Mouse (Mus musculus) limb, embryonic 11.5 days (tissue): ENCODE measurements at regions not wholly inside any gene's neighbourhood (a gene's known extent, or its start where the extent isn't known, plus 50 kb on each side); places are given as distances from the start of the nearest gene placed in this dataset.

Source experiments
- ATAC-seq: fragments of 200-750 bp; cut with Nextera tagmentation; 2 replicates; pipeline ENCODE4 v1.8.0; 2017; ENCODE audit warnings: low read depth; ENCODE audit not compliant: insufficient number of reproducible peaks, low FRiP score, low TSS enrichment
- DNase-seq: peaks from one replicate; pipeline ENCODE4 v3.0.0-alpha.2; 2015; ENCODE audit warnings: low spot score
- H3K27ac ChIP-seq: fragments of 300-500 bp; sonication (generic); replicated peaks from 2 replicates; pipeline ENCODE4 v1.5.1; 2014; ENCODE audit warnings: low read depth, mild to moderate bottlenecking, low read length
- H3K27me3 ChIP-seq: fragments of 300-500 bp; sonication (generic); 2 replicates; pipeline ENCODE4 v1.6.1; 2014; ENCODE audit warnings: mild to moderate bottlenecking, low read length, mixed read lengths; ENCODE audit not compliant: control insufficient read depth, insufficient read depth
- H3K36me3 ChIP-seq: fragments of 300-500 bp; sonication (generic); 2 replicates; pipeline ENCODE4 v1.6.1; 2014; ENCODE audit warnings: mild to moderate bottlenecking, low read length, moderate library complexity, mixed read lengths; ENCODE audit not compliant: control insufficient read depth, insufficient read depth
- H3K4me1 ChIP-seq: fragments of 300-500 bp; sonication (generic); 2 replicates; pipeline ENCODE4 v1.6.1; 2014; ENCODE audit warnings: low read length, mixed read lengths; ENCODE audit not compliant: control insufficient read depth, insufficient read depth
- H3K4me2 ChIP-seq: fragments of 300-500 bp; sonication (generic); 2 replicates; pipeline ENCODE4 v1.6.1; 2014; ENCODE audit warnings: low read depth, mild to moderate bottlenecking, moderate library complexity; ENCODE audit not compliant: severe bottlenecking
- H3K4me3 ChIP-seq: fragments of 300-500 bp; sonication (generic); 2 replicates; pipeline ENCODE4 v1.5.1; 2014; ENCODE audit warnings: low read depth, low read length
- H3K9ac ChIP-seq: fragments of 300-500 bp; sonication (generic); 2 replicates; pipeline ENCODE4 v1.6.1; 2014; ENCODE audit warnings: mild to moderate bottlenecking, low read length
- H3K9me3 ChIP-seq: fragments of 300-500 bp; sonication (generic); 2 replicates; pipeline ENCODE4 v1.6.1; 2016; ENCODE audit warnings: low read length; ENCODE audit not compliant: control insufficient read depth
- whole genome bisulfite sequencing: fragments of 180-500 bp; shearing (Covaris S2); extraction: QIAGEN DNeasy Blood & Tissue Kit; methylation state at CpG from one replicate; pipeline ENCODE4 v1.1.7; 2014; 5-methylcytosine and 5-hydroxymethylcytosine counted together

- WGBS, result 79% methylated on average over 6 of the region's 6 CpGs
- Histone ChIP-seq H3K4me2 (no peak overlapping the region), H3K4me3 (no peak overlapping the region), H3K27ac (no peak overlapping the region), H3K4me1 (0 out of 2 replicates have a peak, but pooled peaks cover 3% of the 10 kb centered on the region), H3K36me3 (no peaks in the 10 kb centered on the region), H3K27me3 (no peaks in the 10 kb centered on the region), H3K9me3 (no peaks in the 10 kb centered on the region), H3K9ac (no peak overlapping the region)
- no peak for DNase-seq
- no peak for ATAC-seq
These were observed 230.5 kb upstream of the Habp2 start for GRCm38 (mm10) chr19:56056397-56056796.

- Histone ChIP-seq H3K4me2 (no peak overlapping the region), H3K27ac (no peak overlapping the region), H3K9me3 (no peaks in the 10 kb centered on the region), H3K36me3 (no peaks in the 10 kb centered on the region), H3K4me1 (no peaks in the 10 kb centered on the region), H3K9ac (no peak overlapping the region), H3K27me3 (no peaks in the 10 kb centered on the region), H3K4me3 (no peak overlapping the region)
- DNase-seq (no peak), ATAC-seq (no peak)
- WGBS, result 74% methylated on average over 10 of the region's 10 CpGs
These were observed 224.9 kb upstream of the Habp2 start for GRCm38 (mm10) chr19:56061882-56062540.

DNA sequence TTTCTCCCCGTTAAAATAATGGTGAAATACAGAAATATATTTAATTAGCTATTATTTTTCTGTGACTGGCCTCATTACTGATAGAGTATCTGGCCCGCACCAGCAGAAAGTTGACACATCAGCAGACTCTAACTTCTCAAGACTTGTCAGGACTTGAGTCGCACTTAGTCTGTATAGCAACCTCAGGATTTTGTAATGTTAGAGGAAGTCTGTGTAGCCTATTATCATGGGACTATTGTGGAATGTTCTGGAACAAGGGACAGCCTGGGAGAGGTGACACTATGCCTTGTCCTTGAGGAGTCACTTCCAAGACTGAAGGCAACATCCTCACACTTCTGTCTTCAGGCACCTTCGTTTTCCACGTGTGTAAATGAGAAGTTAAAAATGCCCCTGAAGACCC lies 223.8 kb upstream of the Habp2 start:
- no peak overlapping the region for H3K4me3 ChIP-seq
- no peaks in the 10 kb centered on the region for H3K36me3 ChIP-seq
- DNase-seq (no peak), ATAC-seq (no peak)
- H3K9me3 ChIP-seq, result no peaks in the 10 kb centered on the region
- H3K27ac ChIP-seq, result no peak overlapping the region
- H3K4me1 ChIP-seq, result 0 out of 2 replicates have a peak, but pooled peaks cover 3% of the 10 kb centered on the region
- 84% methylated on average over 5 of the region's 5 CpGs for WGBS
- no peak overlapping the region for H3K4me2 ChIP-seq
- H3K27me3 ChIP-seq, result no peaks in the 10 kb centered on the region
- no peak overlapping the region for H3K9ac ChIP-seq

DNA sequence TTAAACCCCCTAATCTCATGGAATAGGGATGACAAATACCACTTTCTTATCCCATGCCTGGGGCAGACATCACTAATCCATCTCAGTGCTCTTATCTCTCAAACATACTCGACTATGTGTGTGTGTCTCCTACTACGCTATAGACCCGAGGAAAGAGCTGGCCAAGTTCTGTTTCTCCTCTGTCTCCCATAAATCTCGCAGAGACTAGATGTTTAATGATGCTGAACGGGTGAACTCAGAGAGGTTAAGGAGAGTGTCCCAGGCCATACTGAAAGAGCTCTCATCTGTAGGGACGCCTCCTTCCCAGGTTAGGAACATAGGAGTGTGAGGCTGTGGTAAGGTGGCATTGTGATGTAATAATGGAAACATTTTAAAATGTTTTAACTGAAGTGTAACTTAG lies 221.2 kb upstream of the Habp2 start:
- Histone ChIP-seq H3K27ac (no peak overlapping the region), H3K27me3 (no peaks in the 10 kb centered on the region), H3K4me3 (no peak overlapping the region), H3K9ac (no peak overlapping the region), H3K9me3 (no peaks in the 10 kb centered on the region), H3K4me1 (peaks cover 6% of the 10 kb centered on the region; the same call in 1 of the 2 replicates), H3K4me2 (no peak overlapping the region), H3K36me3 (no peaks in the 10 kb centered on the region)
- DNase-seq, result no peak
- WGBS, result 57% methylated on average over 6 of the region's 6 CpGs
- ATAC-seq, result no peak

DNA sequence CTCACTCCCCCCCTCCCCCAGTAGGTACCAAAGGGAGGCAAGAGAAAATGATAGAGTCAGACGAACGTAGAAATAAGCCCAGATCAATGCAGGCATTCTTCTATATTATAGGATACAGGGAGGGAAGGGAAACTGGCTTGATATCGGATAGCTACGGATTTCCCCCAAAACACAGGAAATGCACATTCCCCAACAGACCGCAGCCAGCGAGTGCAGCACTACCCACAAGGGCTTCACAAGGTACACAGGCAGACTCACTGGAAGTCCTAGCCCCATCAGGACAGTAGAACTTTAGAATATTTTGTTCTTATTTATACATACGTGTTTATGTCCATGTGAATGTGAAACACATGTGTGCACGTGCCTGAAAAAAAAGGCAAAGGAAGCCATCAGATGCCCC lies 218.8 kb upstream of the Habp2 start:
- no peaks in the 10 kb centered on the region for H3K27me3 ChIP-seq
- H3K36me3 ChIP-seq, result no peaks in the 10 kb centered on the region
- H3K4me1 ChIP-seq, result peaks cover 19% of the 10 kb centered on the region; the same call in 1 of the 2 replicates
- WGBS, result 73% methylated on average over 8 of the region's 8 CpGs
- no peak overlapping the region for H3K4me3 ChIP-seq
- DNase-seq (no peak), ATAC-seq (no peak)
- no peaks in the 10 kb centered on the region for H3K9me3 ChIP-seq
- H3K27ac ChIP-seq, result no peak overlapping the region
- no peak overlapping the region for H3K9ac ChIP-seq
- no peak overlapping the region for H3K4me2 ChIP-seq

DNA sequence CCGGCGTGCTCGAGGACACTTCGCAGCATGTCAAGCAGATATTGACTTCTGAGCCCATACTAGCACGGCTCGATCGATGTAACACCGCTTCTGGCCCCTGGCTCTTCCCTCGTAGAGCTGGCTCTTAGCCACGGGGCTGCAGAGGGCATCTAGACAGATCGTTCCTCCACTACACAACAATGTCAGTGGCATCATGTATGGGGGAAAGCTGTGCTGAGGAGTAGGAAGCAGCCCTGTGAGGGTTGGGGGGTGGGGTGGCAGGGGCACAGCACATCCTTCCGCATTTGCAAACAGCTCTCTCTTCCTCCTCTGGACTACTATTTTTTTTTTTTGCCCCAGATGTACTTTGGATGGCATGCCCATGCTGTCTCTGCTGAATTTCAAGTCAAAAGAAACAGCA lies 218.1 kb upstream of the Habp2 start:
- H3K9me3 ChIP-seq, result no peaks in the 10 kb centered on the region
- DNase-seq (no peak), ATAC-seq (no peak)
- no peak overlapping the region for H3K9ac ChIP-seq
- H3K4me2 ChIP-seq, result no peak overlapping the region
- no peaks in the 10 kb centered on the region for H3K27me3 ChIP-seq
- H3K36me3 ChIP-seq, result no peaks in the 10 kb centered on the region
- no peak overlapping the region for H3K27ac ChIP-seq
- H3K4me1 ChIP-seq, result peaks cover 19% of the 10 kb centered on the region; the same call in 1 of the 2 replicates
- 86% methylated on average over 12 of the region's 12 CpGs for WGBS
- no peak overlapping the region for H3K4me3 ChIP-seq

DNA sequence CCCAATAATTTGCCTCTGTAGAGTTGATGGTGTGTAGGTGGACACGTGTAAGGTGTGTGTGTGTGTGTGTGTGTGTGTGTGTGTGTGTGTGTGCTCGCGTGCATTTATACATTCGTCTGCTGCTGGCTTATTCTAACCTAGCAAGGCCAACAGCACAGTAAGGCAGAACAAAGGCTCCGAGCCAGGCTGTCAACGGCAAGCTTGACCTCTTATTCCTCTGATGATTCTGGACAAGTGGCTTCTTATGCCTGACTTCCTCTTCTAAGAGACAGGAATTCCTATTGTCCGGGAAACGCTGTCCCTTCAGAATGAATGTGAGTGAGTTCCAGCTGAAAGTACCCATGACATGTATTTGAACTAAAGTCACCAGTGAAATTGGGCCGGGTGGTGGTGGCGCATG lies 217.7 kb upstream of the Habp2 start:
- Histone ChIP-seq H3K4me2 (no peak overlapping the region), H3K27me3 (no peaks in the 10 kb centered on the region), H3K36me3 (no peaks in the 10 kb centered on the region), H3K27ac (no peak overlapping the region), H3K4me1 (peaks cover 19% of the 10 kb centered on the region; the same call in 1 of the 2 replicates), H3K9ac (no peak overlapping the region), H3K9me3 (no peaks in the 10 kb centered on the region), H3K4me3 (no peak overlapping the region)
- 85% methylated on average over 10 of the region's 10 CpGs for WGBS
- DNase-seq, result no peak
- ATAC-seq, result no peak

GRCm38 (mm10) chr19:56071340-56071739 lies 215.6 kb upstream of the Habp2 start:
- Histone ChIP-seq H3K27ac (no peak overlapping the region), H3K9me3 (no peaks in the 10 kb centered on the region), H3K4me1 (peaks cover 19% of the 10 kb centered on the region; the same call in 1 of the 2 replicates), H3K27me3 (no peaks in the 10 kb centered on the region), H3K4me2 (no peak overlapping the region), H3K9ac (no peak overlapping the region), H3K4me3 (no peak overlapping the region), H3K36me3 (no peaks in the 10 kb centered on the region)
- ATAC-seq (no peak), DNase-seq (no peak)
- WGBS, result 48% methylated on average over 4 of the region's 4 CpGs

DNA sequence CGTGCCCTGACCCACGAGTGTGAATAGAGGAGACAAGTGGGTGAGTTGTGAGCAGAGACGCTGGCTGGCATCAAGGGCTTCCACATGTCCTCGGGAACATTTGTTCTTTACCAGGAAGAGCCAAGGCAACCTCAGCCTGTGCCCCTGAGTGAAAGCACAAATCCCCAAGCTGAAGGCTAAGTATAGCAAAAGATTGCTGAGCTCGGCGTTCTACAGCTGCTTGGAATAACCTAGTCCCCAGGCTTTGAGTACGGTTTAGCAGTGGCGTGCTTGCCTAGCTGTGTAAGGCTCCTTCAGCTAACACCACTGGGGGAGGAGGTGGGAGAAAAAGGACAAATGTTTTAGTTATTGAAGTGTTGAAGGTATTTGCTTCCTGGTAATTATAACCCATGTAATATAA lies 210.8 kb upstream of the Habp2 start:
- Histone ChIP-seq H3K4me2 (no peak overlapping the region), H3K4me3 (no peak overlapping the region), H3K36me3 (no peaks in the 10 kb centered on the region), H3K27me3 (0 out of 2 replicates have a peak, but pooled peaks cover 4% of the 10 kb centered on the region), H3K9ac (no peak overlapping the region), H3K4me1 (peaks cover 9% of the 10 kb centered on the region; the same call in 1 of the 2 replicates), H3K27ac (no peak overlapping the region), H3K9me3 (no peaks in the 10 kb centered on the region)
- ATAC-seq, result no peak
- 83% methylated on average over 8 of the region's 8 CpGs for WGBS
- no peak for DNase-seq
